Mouse (Mus musculus): ENCODE data around the gene Tspan9.
A peak's percentile ranks its signal among the peaks of the same experiment; 100 is the strongest.

Gene Tspan9

DNA sequence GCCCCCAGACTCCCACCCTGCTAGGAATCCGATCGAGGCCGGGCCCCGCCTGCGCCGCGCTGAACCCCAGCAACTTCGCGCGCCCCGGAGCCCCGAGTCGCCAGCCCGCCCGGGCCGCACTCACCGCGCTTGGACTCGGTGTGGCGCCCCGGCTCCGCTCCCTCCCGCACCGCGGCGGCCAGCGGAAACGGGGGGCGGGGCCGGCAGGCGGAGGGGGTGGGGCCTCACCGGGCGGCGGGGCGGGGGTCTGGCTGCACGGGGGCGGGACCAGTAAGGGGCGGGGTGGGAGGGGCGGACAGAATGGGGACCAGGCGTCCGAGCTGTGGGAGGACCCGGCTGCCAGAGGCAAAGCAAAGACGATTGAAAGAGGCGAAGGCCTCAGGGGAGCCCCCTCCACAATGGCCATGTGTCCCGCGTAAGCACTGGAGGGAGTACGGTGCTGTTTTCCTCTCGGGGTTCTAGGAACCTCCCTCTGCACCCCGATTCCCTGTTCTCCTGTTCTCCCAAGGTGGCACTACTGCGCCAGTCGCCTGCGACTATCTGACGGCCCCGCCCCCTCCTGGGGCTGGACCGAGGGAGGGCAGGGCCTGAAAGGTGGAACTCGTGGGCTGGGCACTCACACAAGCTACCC lies at the start of gene Tspan9:
Gene Tspan9, minus strand, starts transcription at position 205 of the 631 bp plus-strand sequence.
- DNase-seq (ENCODE audit: low read depth, low spot score): peak; percentile 75

DNA sequence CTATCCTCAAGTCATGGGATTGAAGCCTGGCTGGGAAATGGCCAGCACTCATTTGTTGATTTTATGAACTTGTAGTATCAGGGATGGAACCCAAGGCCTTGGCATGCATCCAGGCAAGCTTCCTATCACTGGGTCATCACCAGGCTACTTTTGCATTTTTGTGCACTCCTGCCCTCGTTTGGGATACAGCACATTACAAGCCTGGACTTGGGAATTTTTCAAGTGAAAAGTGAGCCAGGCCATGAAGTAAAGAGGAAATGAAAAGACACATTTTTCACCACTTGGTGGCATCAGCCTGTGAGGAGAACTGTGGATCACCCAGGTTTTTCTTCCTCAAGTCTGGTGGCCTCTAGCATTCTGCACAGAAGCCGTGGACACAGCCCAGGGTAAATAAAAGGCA lies 40.1 kb upstream of the Tspan9 start:
- no peak for DNase-seq (ENCODE audit: low read depth, low spot score)

DNA sequence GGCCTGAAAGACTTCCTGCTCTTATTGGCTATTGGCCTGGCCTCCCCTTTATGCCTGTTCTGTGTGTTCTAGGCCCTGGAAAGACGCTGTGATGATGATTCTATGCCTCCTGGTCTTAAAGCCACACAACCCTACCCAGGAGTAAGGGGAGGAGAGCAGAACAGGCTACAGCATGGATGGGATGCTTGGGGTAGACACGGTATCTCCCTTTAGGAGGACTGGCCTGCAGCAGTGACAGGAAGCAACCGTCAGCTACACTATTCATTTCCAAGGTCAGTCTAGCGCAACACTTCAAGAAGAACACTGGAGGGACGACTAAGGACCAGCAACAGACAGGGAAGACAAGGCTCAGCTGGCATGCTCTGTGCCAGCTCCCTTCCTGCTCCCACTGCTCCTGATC lies 37.8 kb upstream of the Tspan9 start:
- DNase-seq (ENCODE audit: low read depth, low spot score): no peak

- no peak for DNase-seq (ENCODE audit: low read depth, low spot score)
These were observed 36.3 kb upstream of the Tspan9 start for GRCm38 (mm10) chr6:128179651-128180050.

DNA sequence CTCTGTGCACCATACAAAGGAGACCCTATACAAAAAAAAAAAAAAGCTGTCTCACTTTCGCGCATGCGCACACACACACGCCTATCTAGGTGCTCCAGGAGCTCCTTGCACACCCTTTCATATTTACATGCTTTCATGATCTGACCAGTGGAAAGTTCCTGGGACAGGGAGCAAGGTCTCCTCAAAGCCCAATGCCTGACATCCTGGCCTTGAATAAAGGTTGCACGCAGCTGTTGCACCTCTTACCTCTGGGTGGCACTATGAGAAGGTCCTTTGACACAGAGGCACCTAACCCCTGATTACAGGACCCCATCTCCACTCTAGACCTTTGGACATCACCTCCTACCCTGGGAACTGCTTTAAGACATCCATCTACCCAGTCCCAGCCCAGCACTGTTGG lies 35.9 kb upstream of the Tspan9 start:
- peak; percentile 27 for DNase-seq (ENCODE audit: low read depth, low spot score)

GRCm38 (mm10) chr6:128178681-128179080 lies 35.3 kb upstream of the Tspan9 start:
- no peak for DNase-seq (ENCODE audit: low read depth, low spot score)

DNA sequence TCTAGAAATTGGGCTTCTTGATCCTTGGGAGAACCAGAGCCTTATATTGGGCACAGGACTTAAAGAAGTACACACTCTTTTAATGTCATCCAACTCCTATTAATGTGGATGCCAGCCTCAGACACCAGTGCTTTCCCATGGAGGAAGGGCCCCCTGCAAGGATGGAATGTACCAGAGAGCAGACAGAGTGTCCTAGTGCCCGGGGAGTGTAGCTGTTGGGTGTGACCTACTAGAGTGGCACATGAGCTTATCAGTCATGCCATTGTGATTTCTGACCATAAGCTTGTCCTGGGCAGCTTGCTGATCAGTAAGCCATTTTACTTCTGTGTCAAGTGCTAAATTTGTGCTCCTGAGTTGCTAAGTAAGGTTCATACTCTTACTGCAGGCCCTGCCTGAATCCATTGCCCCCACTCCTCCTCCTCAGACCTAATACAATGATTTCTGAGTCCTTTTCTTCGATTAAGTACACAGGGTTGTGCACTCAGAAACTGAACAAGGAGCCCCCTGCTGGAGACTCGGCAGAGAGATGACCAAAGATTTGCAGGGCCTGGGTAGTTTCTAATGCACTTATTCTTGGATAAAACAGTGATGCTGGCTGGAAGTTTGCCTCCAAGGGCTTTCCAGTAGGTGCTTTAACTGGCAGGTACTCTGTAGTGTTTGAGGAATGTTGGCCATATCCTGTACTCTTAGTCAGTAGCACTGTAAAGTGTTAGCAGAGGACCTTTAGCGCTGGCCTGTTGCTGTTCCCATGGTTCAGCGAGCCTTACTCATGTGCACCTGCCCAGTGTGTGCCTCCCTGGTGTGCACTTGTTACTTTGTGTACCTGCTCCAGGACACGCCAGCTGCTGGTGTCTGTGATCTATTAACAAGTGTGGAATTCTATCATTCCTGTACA lies 25.6 kb upstream of the Tspan9 start:
- DNase-seq (ENCODE audit: low read depth, low spot score): peak; percentile 50

DNA sequence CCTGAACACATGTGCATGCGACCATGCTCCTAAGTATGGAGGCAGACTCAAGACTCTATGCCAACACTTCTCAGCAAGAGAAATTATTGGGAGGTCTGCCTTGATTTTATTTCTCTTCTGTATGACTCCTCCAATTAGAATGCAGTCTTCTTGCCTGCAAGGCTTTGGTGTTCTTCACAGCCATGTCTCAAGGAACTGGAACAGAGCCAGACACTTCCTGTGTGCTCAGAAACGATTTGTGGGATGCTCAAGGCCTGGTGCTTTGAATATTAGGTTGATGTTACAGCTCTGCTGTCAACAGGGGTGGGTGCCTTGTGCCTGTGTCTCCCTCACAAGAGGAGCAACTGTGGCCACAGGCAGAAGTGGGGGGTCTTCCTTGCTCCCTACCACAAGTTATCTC lies 22.2 kb upstream of the Tspan9 start:
- DNase-seq (ENCODE audit: low read depth, low spot score): no peak

DNA sequence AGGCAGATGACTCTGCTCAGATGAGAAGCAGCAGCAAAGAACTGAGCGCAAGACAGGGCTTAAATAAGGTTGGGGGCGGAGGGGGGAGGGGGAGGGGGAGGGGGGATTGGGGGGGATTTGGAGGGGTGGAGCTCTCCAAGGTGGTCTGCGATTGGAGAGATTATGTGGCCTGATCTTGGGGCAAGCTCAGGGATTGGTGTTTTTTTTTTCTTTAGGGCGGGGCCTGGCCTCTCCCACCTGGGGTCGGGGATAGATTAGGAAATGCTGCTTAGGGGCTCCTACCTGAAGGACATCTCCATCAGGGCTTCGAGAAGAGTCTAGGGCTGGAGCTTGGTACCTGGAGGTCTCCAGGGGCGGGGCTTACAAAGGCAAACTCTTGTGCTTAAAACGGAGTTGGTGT lies 21.2 kb upstream of the Tspan9 start:
- peak; percentile 64 for DNase-seq (ENCODE audit: low read depth, low spot score)

DNA sequence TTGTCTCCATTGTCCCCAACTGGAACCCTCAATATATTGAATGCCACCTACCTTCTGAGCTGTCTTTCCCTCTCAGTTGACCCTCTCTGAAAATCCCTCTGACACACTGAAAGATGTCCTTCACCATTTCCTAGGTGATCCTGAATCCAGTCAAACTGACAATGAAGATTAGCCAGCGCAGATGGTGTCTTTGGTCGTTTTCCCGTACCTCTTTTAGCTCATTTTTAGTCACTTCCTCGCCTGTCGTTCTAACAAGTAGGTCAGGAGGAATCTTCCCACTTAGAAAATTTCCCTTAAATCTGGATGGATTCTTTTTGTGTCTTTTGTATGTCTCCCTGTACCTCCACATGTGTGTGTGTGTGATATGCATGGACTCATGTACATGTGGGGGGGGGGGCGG lies 15.7 kb upstream of the Tspan9 start:
- no peak for DNase-seq (ENCODE audit: low read depth, low spot score)

GRCm38 (mm10) chr6:128158031-128158430 lies 14.6 kb upstream of the Tspan9 start:
- no peak for DNase-seq (ENCODE audit: low read depth, low spot score)

- DNase-seq (ENCODE audit: low read depth, low spot score): no peak
These were observed 13.1 kb upstream of the Tspan9 start for GRCm38 (mm10) chr6:128156476-128156875.

GRCm38 (mm10) chr6:128155935-128156334 lies 12.5 kb upstream of the Tspan9 start:
- no peak for DNase-seq (ENCODE audit: low read depth, low spot score)

DNA sequence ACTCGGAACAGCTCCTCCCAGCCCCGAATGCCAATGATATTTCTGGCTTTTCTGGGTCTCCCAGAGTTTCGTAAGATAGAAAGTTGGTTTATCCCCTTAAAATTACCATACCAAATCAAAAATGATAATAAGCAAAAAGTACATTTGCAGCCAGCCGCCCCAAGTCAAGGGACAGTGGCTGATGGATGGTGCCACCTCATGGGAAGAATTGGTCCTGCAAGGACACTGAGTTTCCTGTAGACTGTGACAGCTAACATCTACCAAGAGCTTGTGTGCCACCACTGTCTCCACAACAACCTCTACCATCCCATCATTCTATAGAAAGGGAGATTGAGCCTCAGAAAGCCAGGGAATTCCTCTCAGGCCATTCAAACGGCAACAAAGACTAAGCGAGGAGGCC lies 2.4 kb upstream of the Tspan9 start:
- peak; percentile 14 for DNase-seq (ENCODE audit: low read depth, low spot score)

- DNase-seq (ENCODE audit: low read depth, low spot score): peak; percentile 86
These were observed 770 bp downstream of the Tspan9 start for GRCm38 (mm10) chr6:128142369-128143278.

- DNase-seq (ENCODE audit: low read depth, low spot score): peak; percentile 16
These were observed 2.7 kb downstream of the Tspan9 start for GRCm38 (mm10) chr6:128140724-128141123.

DNA sequence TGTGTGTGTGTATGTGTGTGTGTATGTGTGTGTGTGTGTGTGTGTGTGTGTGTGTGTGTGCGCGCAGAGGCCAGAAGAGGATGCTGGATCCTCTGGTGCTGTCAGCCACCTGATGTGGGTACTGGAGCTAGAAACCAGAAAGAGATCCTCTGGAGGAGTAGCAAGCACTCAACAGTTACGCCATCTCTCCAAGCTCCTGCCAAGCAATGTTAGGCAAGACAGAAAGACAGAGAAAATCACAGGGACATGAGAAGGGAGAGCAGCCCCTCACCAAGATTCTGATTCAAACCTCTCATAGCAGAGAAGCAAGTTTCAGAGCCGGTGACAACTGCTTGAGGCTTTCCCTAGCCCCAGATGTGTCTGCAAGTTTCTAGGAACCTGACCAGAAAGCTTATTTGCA lies 5.5 kb downstream of the Tspan9 start:
- DNase-seq (ENCODE audit: low read depth, low spot score): no peak

DNA sequence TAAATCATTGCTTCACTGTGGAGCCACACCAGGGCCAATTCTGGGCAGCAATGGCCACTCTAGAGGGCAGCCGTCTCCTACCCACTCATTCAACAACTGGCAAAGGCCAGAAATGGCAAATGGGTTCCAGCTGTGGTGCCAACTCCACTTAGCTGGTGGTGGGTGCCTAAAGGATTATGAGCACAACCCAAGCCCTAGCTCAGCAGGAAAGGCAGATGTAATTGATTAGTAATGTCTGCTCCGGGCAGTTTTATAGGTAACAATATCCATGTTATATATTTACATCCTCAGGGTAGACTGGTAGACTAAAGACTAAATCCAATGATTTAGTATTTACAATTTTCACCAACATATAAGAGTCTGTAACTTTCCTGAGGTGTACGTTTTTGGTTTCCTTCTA lies 6.7 kb downstream of the Tspan9 start:
- DNase-seq (ENCODE audit: low read depth, low spot score): no peak

DNA sequence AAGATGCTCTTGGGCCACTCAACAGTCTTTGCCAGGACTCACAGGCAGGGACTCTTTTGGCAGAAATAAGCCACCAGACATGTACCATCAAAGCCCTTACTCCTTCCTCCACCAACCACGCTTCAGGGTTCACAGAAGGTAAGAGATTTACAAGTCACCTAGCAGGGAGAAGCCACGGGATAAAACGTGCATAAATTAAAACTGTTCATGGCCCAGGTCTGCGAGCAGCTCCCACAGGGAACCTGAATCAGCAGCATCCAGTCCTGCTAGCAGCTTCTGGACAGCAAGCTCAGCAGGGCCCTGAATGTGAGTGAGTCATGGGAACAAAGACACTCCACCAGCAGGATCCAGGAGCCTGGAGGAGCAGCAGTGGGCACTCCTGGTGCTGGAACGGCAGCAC lies 7.9 kb downstream of the Tspan9 start:
- DNase-seq (ENCODE audit: low read depth, low spot score): no peak

DNA sequence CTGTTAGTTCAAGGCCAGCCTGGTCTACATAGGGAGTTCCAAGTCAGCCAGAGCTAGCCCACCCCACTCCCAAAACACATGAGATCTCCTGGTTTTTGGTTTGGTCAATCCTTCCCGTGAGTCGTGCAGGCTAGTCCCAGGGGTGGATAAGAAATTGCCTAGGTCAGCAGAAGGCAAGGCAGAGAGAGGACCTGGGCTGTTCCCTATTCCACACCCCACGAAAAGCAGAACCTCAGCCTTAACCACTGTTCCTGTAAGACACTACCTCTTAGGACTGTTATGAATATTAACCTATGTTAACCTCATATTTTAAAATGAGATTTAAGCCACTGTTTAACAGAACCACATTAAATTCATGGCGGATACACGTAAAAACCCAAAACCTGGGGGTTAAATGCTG lies 8.4 kb downstream of the Tspan9 start:
- no peak for DNase-seq (ENCODE audit: low read depth, low spot score)

- DNase-seq (ENCODE audit: low read depth, low spot score): peak; percentile 20
These were observed 9.0 kb downstream of the Tspan9 start for GRCm38 (mm10) chr6:128134196-128134924.
